Mouse (Mus musculus) liver, embryonic 14.5 days (tissue): ENCODE measurements around the gene C1qtnf6. TPM values are rescaled to one million over a fixed set of nuclear protein-coding genes. Genes with fewer than 3 reads are reported as not detected.

Experiments
- ATAC-seq: fragments of 200-750 bp; cut with Nextera tagmentation; 2 replicates; pipeline ENCODE4 v1.8.0; 2017; ENCODE audit warnings: moderate number of reproducible peaks, mild to moderate bottlenecking, moderate library complexity; ENCODE audit not compliant: insufficient read depth
- DNase-seq, 3 experiments: peaks; one replicate each; pipeline ENCODE4 v3.0.0-alpha.2; 2012 to 2013; ENCODE audit warnings: low read depth in 3 of 3, low spot score in 3 of 3
- H3K27ac ChIP-seq: fragments of 300-500 bp; sonication (generic); 2 replicates; pipeline ENCODE4 v1.5.1; 2014; ENCODE audit warnings: moderate library complexity, mild to moderate bottlenecking, control low read depth, inconsistent platforms
- H3K27me3 ChIP-seq: fragments of 300-500 bp; sonication (generic); 2 replicates; pipeline ENCODE4 v1.6.1; 2014; ENCODE audit warnings: mild to moderate bottlenecking, low read length, moderate library complexity; ENCODE audit not compliant: control insufficient read depth, insufficient read depth
- H3K36me3 ChIP-seq: fragments of 300-500 bp; sonication (generic); replicated peaks from 2 replicates; pipeline ENCODE4 v1.6.1; 2014; ENCODE audit warnings: low read depth; ENCODE audit not compliant: control insufficient read depth, insufficient read depth
- H3K4me1 ChIP-seq, 2 experiments: fragments of 200-500 bp in 1 of 2; fragments of 300-500 bp in 1 of 2; sonication (generic) in 1 of 2; replicated peaks; 2 replicates each; pipeline ENCODE4 v1.6.1; 2012 to 2014; ENCODE audit warnings: antibody characterized with exemption in 1 of 2, inconsistent platforms in 1 of 2, low read length in 1 of 2; ENCODE audit not compliant: control insufficient read depth in 2 of 2, insufficient read depth in 2 of 2
- H3K4me2 ChIP-seq: fragments of 300-500 bp; sonication (generic); 2 replicates; pipeline ENCODE4 v1.6.1; 2014; ENCODE audit warnings: low read depth, mild to moderate bottlenecking, control low read depth, moderate library complexity
- H3K4me3 ChIP-seq, 2 experiments: fragments of 200-500 bp in 1 of 2; fragments of 300-500 bp in 1 of 2; sonication (generic) in 1 of 2; 2 replicates each; pipeline ENCODE4 v1.5.1; 2012 to 2014; ENCODE audit warnings: low read depth in 2 of 2, low read length in 2 of 2, mild to moderate bottlenecking in 2 of 2, control low read depth in 1 of 2, inconsistent platforms in 1 of 2, moderate library complexity in 1 of 2; ENCODE audit not compliant: insufficient read depth in 1 of 2
- H3K9ac ChIP-seq: fragments of 300-500 bp; sonication (generic); replicated peaks from 2 replicates; pipeline ENCODE4 v1.6.1; 2014; ENCODE audit warnings: mild to moderate bottlenecking, control low read depth, moderate library complexity
- H3K9me3 ChIP-seq: fragments of 300-500 bp; sonication (generic); 2 replicates; pipeline ENCODE4 v1.6.1; 2016; ENCODE audit warnings: low read length, mixed read lengths; ENCODE audit not compliant: control insufficient read depth
- CTCF ChIP-seq: IDR thresholded peaks from 2 replicates; pipeline ENCODE4 v1.5.1; 2016; ENCODE audit warnings: antibody characterized with exemption, low read depth, control low read depth
- EP300 ChIP-seq: IDR thresholded peaks from 2 replicates; pipeline ENCODE4 v1.6.1; 2016; ENCODE audit warnings: antibody characterized with exemption, low read depth
- WGBS: fragments of 180-500 bp; shearing (Covaris S2); extraction: QIAGEN DNeasy Blood & Tissue Kit; methylation state at CpG from one replicate; pipeline ENCODE4 v1.1.7; 2014; ENCODE audit not compliant: insufficient replicate concordance; 5-methylcytosine and 5-hydroxymethylcytosine counted together
- polyA plus RNA-seq, 2 experiments: library from polyadenylated mRNA; depleted of rRNA in 1 of 2; stranded (reverse) in 1 of 2; unstranded in 1 of 2; fragments of >200 nt; fragmentation: Nextera tagmentation in 1 of 2; extraction: Ambion mirVana in 1 of 2; gene quantifications; 2 replicates each; pipeline versions ENCODE4 v1.2.1 to v1.2.3; 2012 to 2014

The C1qtnf6 gene
- polyA plus RNA-seq, 2 experiments, result 4.6 to 5.0 TPM

GRCm38 (mm10) chr15:78571554-78572269, 40.5 kb upstream of the C1qtnf6 start:
- peak overlapping the region; percentile 84 for H3K27ac ChIP-seq
- peaks cover 19 to 29% of the 10 kb centered on the region in 2 experiments for H3K4me1 ChIP-seq
- TF ChIP-seq CTCF, result peak; percentile 0; the same call in 1 of the 2 replicates
- TF ChIP-seq EP300, result peak; percentile 73
- 4% methylated on average over 16 of the region's 16 CpGs for WGBS
- peak overlapping the region; percentile 64 to 69 for H3K4me3 ChIP-seq
- ATAC-seq (peak; percentile 93), DNase-seq (peak; percentile 75 to 76 (median 75))
- H3K9ac ChIP-seq, result peak overlapping the region; percentile 81
- peaks cover 9% of the 10 kb centered on the region; the same call in 1 of the 2 replicates for H3K36me3 ChIP-seq
- H3K9me3 ChIP-seq, result no peaks in the 10 kb centered on the region
- H3K4me2 ChIP-seq, result peak overlapping the region; percentile 83
- H3K27me3 ChIP-seq, result no peaks in the 10 kb centered on the region

- Histone ChIP-seq H3K27ac (no peak overlapping the region), H3K9ac (no peak overlapping the region; the same call in 1 of the 2 replicates), H3K36me3 (peaks cover 9% of the 10 kb centered on the region; the same call in 1 of the 2 replicates), H3K4me3 (no peak overlapping the region), H3K9me3 (no peaks in the 10 kb centered on the region), H3K4me1 (peaks cover 25 to 39% of the 10 kb centered on the region in 2 experiments), H3K4me2 (peak overlapping the region; percentile 83), H3K27me3 (no peaks in the 10 kb centered on the region)
- 74% methylated on average over 5 of the region's 5 CpGs for WGBS
- TF ChIP-seq CTCF, result no peak
- no peak for TF ChIP-seq EP300
- DNase-seq, result no peak
- no peak for ATAC-seq
Measured at GRCm38 (mm10) chr15:78570170-78570569, 39.0 kb upstream of the C1qtnf6 start.

GRCm38 (mm10) chr15:78567608-78568120, 36.4 kb upstream of the C1qtnf6 start:
- H3K4me2 ChIP-seq, result no peak overlapping the region
- peaks cover 35 to 51% of the 10 kb centered on the region in 2 experiments for H3K4me1 ChIP-seq
- WGBS, result 68% methylated on average over 9 of the region's 9 CpGs
- DNase-seq (no peak), ATAC-seq (no peak)
- peaks cover 9% of the 10 kb centered on the region; the same call in 1 of the 2 replicates for H3K36me3 ChIP-seq
- H3K4me3 ChIP-seq, result no peak overlapping the region
- no peak overlapping the region for H3K27ac ChIP-seq
- no peaks in the 10 kb centered on the region for H3K27me3 ChIP-seq
- TF ChIP-seq CTCF, result no peak; the same call in 1 of the 2 replicates
- no peak for TF ChIP-seq EP300
- no peak overlapping the region for H3K9ac ChIP-seq
- no peaks in the 10 kb centered on the region for H3K9me3 ChIP-seq

GRCm38 (mm10) chr15:78564764-78565435, 33.7 kb upstream of the C1qtnf6 start:
- Histone ChIP-seq H3K9me3 (no peaks in the 10 kb centered on the region), H3K4me3 (no peak overlapping the region), H3K4me2 (peak overlapping the region; percentile 45), H3K27ac (peak overlapping the region; percentile 45), H3K27me3 (no peaks in the 10 kb centered on the region), H3K9ac (peak overlapping the region; percentile 44), H3K4me1 (peaks cover 20 to 31% of the 10 kb centered on the region in 2 experiments), H3K36me3 (peaks cover 9% of the 10 kb centered on the region; the same call in 1 of the 2 replicates)
- 37% methylated on average over 11 of the region's 11 CpGs for WGBS
- ATAC-seq, result peak; percentile 84
- DNase-seq, result peak in 2 of 3 experiments; percentile 28 to 47
- TF ChIP-seq EP300 (peak; percentile 71), CTCF (0 out of 2 replicates have a peak, but pooled peaks have one; percentile 15)
